Mouse (Mus musculus) MEL (cell line): Measurements from ENCODE around the gene Tes.

ENCODE experiments used
- CHD2 ChIP-seq: IDR thresholded peaks from 2 replicates; pipeline ENCODE4 v1.6.1; 2011; ENCODE audit warnings: low read length, improper control_type of control experiment
- CTCF ChIP-seq, 3 experiments: IDR thresholded peaks in 2 of 3; conservative IDR thresholded peaks in 1 of 3; 2 replicates each; pipeline ENCODE4 v1.5.1; 2011 to 2012; ENCODE audit warnings: low read length in 3 of 3, low read depth in 2 of 3, mild to moderate bottlenecking in 2 of 3, improper control_type of control experiment in 1 of 3, inconsistent platforms in 1 of 3, mixed read lengths in 1 of 3, moderate library complexity in 1 of 3; ENCODE audit not compliant: control insufficient read depth in 1 of 3, insufficient read depth in 1 of 3, poor library complexity in 1 of 3, severe bottlenecking in 1 of 3
- ETS1 ChIP-seq: IDR thresholded peaks from 2 replicates; pipeline ENCODE4 v1.6.1; 2012; ENCODE audit warnings: low read depth, mild to moderate bottlenecking, inconsistent platforms, low read length, improper control_type of control experiment, moderate library complexity
- KAT2A ChIP-seq: conservative IDR thresholded peaks from 2 replicates; pipeline ENCODE4 v1.6.1; 2012; ENCODE audit warnings: low read depth, low read length, improper control_type of control experiment, inconsistent platforms
- MAX ChIP-seq: IDR thresholded peaks from 2 replicates; pipeline ENCODE4 v1.6.1; 2011; ENCODE audit warnings: low read length, improper control_type of control experiment
- POLR2A ChIP-seq, 2 experiments: IDR thresholded peaks; 2 replicates each; pipeline ENCODE4 v1.6.1; 2011 to 2012; ENCODE audit warnings: low read length in 2 of 2, mild to moderate bottlenecking in 2 of 2, control low read depth in 1 of 2, improper control_type of control experiment in 1 of 2, low read depth in 1 of 2, moderate library complexity in 1 of 2; ENCODE audit not compliant: control insufficient read depth in 1 of 2, insufficient read depth in 1 of 2, poor library complexity in 1 of 2
- TAL1 ChIP-seq: IDR thresholded peaks from 2 replicates; pipeline ENCODE4 v1.6.1; 2012; ENCODE audit warnings: mild to moderate bottlenecking, inconsistent platforms, low read length, moderate library complexity, mixed read lengths
- UBTF ChIP-seq: IDR thresholded peaks from 2 replicates; pipeline ENCODE4 v1.6.1; 2012; ENCODE audit warnings: low read depth, mild to moderate bottlenecking, inconsistent platforms, low read length, improper control_type of control experiment, moderate library complexity, borderline replicate concordance; ENCODE audit not compliant: insufficient read depth
- ZC3H11A ChIP-seq: IDR thresholded peaks from 2 replicates; pipeline ENCODE4 v1.6.1; 2012; ENCODE audit warnings: low read depth, mild to moderate bottlenecking, inconsistent platforms, low read length, improper control_type of control experiment

GRCm38 (mm10) chr6:17055659-17056058 is 9.3 kb upstream of the Tes start:
- TF ChIP-seq CTCF (IDR thresholded peaks at IDR 0.05 in 2 of 3, conservative IDR thresholded peaks at IDR 0.05 in 1 of 3; ENCODE audit: control insufficient read depth in 1 of 3, insufficient read depth in 1 of 3, low read depth in 2 of 3, low read length in 3 of 3, poor library complexity in 1 of 3, severe bottlenecking in 1 of 3) (no peak), POLR2A (IDR thresholded peaks at IDR 0.05; ENCODE audit: control insufficient read depth in 1 of 2, insufficient read depth in 1 of 2, low read depth in 1 of 2, low read length in 2 of 2, poor library complexity in 1 of 2) (no peak), UBTF (no peak), CHD2 (no peak), ZC3H11A (no peak), ETS1 (no peak), MAX (no peak), KAT2A (no peak), TAL1 (no peak)
